Mouse (Mus musculus): ENCODE data around the gene Tfcp2l1. TPM values are rescaled to one million over a fixed set of nuclear protein-coding genes. Genes with fewer than 3 reads are reported as not detected.
"Not testable (repeated sequence)": the region's sequence is repeated elsewhere in the genome, so short reads cannot be mapped to it uniquely, and the experiment has no call there.

The Tfcp2l1 gene
- not detected in 2 replicates for polyA plus RNA-seq (2012; ENCODE audit: insufficient read depth, insufficient read length, missing spikeins)

DNA sequence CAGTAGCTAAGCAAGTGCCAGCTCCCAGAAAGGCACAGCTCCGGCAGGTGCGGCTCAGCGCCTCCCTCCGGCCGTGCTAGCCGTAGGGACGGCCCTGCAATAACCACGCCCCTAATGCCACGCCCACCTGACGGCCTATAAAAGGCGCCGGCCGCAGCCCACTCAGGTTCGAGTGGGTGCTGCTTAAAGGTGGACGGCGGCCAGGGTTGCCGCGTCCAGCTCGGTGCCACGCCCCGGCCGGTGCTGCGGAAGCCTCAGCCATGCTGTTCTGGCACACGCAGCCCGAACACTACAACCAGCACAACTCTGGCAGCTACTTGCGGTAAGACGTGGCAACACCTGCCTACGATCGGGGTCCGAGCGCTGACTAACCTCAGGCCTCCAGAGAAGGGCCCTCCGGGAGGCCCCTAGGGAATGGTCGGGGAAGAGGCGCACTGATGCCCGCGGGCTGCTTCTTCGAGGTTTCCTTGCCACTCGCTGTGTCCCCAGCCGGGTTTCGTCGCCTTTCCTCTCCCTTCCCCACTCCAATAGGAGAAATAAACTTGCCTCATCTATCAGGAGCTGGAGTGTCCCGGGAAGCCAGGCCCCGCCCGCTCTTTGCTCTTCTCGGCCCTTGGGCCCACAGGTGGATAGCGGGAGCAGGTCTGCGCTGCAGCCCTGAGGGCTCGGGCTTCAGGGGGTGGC, at the start of gene Tfcp2l1:
Tfcp2l1 (plus strand) TSS at position 165 of the 684 bp plus-strand sequence.
- H3K4me3 ChIP-seq (ENCODE audit: insufficient read depth, low read length), result peak within 1 kb of the TSS; percentile 66
- H3K27ac ChIP-seq (ENCODE audit: insufficient read depth, low read depth, low read length), result no peak within 1 kb of the TSS
- peaks cover 5% of the 10 kb centered on the region; the same call in 1 of the 2 replicates for H3K4me1 ChIP-seq (ENCODE audit: control insufficient read depth, insufficient read depth, low read length)
- TF ChIP-seq CTCF (IDR thresholded peaks at IDR 0.05; ENCODE audit: low read depth, low read length) (no peak), POLR2A (IDR thresholded peaks at IDR 0.05; ENCODE audit: borderline replicate concordance, low read depth, low read length) (no peak)

DNA sequence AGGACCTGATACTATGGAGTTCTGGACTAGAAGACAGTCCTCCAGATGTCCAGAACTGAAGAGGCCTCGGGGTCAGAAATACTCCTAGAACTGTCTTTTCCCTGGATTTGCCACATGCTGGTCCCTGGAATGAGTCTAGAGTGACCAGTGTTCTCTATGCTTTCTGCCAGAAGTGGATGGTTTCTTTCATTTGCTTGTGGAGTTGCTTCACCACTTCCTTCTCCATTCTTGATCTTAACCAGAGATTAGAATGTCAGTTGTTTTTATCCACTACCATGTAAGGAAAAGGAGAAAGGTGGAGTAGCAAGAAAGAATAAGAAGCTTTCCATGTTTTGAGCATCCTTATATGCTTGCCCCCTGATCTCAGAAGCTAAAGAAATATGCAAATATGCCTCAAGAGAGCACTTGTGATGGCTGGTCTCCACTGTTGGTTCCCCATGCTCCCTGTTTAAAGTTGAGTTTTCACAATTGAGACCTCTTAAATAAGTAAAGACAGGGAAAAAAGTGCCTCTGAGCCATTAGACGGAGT, 47.5 kb upstream of the Tfcp2l1 start:
- TF ChIP-seq POLR2A (IDR thresholded peaks at IDR 0.05; ENCODE audit: borderline replicate concordance, low read depth, low read length), result no peak
- TF ChIP-seq CTCF (IDR thresholded peaks at IDR 0.05; ENCODE audit: low read depth, low read length), result no peak
- peaks cover 8% of the 10 kb centered on the region; the same call in 1 of the 2 replicates for H3K4me1 ChIP-seq (ENCODE audit: control insufficient read depth, insufficient read depth, low read length)
- H3K27ac ChIP-seq (ENCODE audit: insufficient read depth, low read depth, low read length), result no peak overlapping the region
- no peak overlapping the region for H3K4me3 ChIP-seq (ENCODE audit: insufficient read depth, low read length)

DNA sequence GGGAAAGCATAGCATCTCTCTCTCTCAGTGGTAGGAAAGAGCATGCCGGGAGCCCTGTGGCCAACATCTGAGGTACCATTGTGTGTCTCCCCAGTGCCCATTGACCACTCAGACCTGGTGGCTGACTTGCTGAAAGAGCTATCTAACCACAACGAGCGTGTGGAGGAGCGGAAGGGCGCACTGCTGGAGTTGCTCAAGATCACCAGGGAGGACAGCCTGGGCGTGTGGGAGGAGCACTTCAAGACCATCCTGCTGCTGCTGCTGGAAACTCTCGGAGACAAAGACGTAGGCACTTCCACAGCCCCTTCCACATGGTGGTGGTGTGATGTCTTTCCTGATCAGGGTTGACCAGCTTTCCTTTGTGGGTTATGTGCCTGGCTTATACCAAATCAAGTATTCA, 46.6 kb upstream of the Tfcp2l1 start:
- H3K4me3 ChIP-seq (ENCODE audit: insufficient read depth, low read length), result no peak overlapping the region
- no peak overlapping the region for H3K27ac ChIP-seq (ENCODE audit: insufficient read depth, low read depth, low read length)
- TF ChIP-seq CTCF (IDR thresholded peaks at IDR 0.05; ENCODE audit: low read depth, low read length) (no peak), POLR2A (IDR thresholded peaks at IDR 0.05; ENCODE audit: borderline replicate concordance, low read depth, low read length) (no peak)
- H3K4me1 ChIP-seq (ENCODE audit: control insufficient read depth, insufficient read depth, low read length), result peaks cover 8% of the 10 kb centered on the region; the same call in 1 of the 2 replicates

DNA sequence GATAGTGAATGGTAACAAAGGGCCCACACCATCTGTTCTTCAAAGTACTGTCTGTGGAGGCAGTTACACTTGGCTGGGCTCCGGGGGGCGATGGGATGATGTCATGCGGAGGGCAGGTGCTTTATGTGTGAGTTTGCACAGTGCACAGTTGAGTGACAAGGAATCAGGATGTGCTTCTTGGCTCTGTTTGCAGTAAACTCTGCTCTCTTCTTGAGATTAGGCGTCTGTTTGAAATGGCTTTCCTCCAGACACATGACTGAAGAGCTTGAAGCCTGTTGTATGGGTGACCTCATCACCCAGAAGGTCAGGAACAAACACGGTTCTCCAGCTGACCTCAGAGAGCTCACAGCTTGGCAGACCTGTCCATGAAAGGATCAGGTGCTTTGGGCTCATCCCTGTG, 38.0 kb upstream of the Tfcp2l1 start:
- TF ChIP-seq CTCF (IDR thresholded peaks at IDR 0.05; ENCODE audit: low read depth, low read length), result no peak
- no peak for TF ChIP-seq POLR2A (IDR thresholded peaks at IDR 0.05; ENCODE audit: borderline replicate concordance, low read depth, low read length)

DNA sequence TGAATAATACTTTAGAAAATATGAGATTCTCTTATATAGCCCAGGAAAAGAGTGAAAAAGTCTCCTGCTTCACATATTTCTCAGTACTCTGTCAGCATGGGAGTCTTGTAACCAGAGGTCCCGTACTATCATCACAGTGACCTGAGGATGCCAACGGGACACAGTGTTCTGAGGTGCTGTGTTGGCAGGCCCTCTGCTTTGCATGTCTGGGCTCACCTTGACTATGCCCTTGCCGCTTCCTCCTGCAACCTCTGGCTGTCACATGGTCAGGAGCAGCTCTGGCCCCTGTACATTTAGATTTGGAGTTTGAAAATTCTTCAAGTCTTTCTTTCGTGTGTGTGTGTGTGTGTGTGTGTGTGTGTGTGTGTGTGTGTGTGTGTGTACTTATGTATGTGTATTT, 34.8 kb upstream of the Tfcp2l1 start:
- TF ChIP-seq CTCF (IDR thresholded peaks at IDR 0.05; ENCODE audit: low read depth, low read length), result no peak
- no peak for TF ChIP-seq POLR2A (IDR thresholded peaks at IDR 0.05; ENCODE audit: borderline replicate concordance, low read depth, low read length)
- H3K27ac ChIP-seq (ENCODE audit: insufficient read depth, low read depth, low read length), result no peak overlapping the region

More for the DNA sequence above, 38.0 kb upstream of the Tfcp2l1 start:
- Histone ChIP-seq H3K27ac (ENCODE audit: insufficient read depth, low read depth, low read length) (no peak overlapping the region), H3K4me1 (ENCODE audit: control insufficient read depth, insufficient read depth, low read length) (no peaks in the 10 kb centered on the region), H3K4me3 (ENCODE audit: insufficient read depth, low read length) (no peak overlapping the region)

DNA sequence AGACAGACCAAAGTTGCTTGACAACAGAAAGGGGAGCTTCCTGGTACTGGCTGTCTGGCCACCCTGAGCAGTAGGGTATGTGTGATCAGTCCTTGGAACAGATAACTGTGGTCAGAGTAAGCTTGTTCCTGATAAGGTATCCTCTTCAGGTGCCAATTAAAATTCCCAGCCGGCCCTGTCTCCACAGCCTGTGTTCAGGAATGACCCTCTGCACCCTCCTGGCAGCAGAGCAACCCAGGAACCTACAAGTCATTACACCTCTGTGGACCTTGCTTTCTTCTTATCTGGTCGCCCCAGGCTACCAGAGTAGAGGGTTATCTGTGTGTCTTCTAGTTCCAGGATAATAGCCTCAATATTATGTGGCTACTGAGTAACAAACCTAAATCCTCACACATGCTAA, 32.4 kb upstream of the Tfcp2l1 start:
- no peak overlapping the region for H3K4me3 ChIP-seq (ENCODE audit: insufficient read depth, low read length)
- H3K4me1 ChIP-seq (ENCODE audit: control insufficient read depth, insufficient read depth, low read length), result no peaks in the 10 kb centered on the region
- TF ChIP-seq POLR2A (IDR thresholded peaks at IDR 0.05; ENCODE audit: borderline replicate concordance, low read depth, low read length) (no peak), CTCF (IDR thresholded peaks at IDR 0.05; ENCODE audit: low read depth, low read length) (no peak)
- no peak overlapping the region for H3K27ac ChIP-seq (ENCODE audit: insufficient read depth, low read depth, low read length)

More for the DNA sequence above, 34.8 kb upstream of the Tfcp2l1 start:
- no peak overlapping the region for H3K4me3 ChIP-seq (ENCODE audit: insufficient read depth, low read length)
- no peaks in the 10 kb centered on the region for H3K4me1 ChIP-seq (ENCODE audit: control insufficient read depth, insufficient read depth, low read length)

DNA sequence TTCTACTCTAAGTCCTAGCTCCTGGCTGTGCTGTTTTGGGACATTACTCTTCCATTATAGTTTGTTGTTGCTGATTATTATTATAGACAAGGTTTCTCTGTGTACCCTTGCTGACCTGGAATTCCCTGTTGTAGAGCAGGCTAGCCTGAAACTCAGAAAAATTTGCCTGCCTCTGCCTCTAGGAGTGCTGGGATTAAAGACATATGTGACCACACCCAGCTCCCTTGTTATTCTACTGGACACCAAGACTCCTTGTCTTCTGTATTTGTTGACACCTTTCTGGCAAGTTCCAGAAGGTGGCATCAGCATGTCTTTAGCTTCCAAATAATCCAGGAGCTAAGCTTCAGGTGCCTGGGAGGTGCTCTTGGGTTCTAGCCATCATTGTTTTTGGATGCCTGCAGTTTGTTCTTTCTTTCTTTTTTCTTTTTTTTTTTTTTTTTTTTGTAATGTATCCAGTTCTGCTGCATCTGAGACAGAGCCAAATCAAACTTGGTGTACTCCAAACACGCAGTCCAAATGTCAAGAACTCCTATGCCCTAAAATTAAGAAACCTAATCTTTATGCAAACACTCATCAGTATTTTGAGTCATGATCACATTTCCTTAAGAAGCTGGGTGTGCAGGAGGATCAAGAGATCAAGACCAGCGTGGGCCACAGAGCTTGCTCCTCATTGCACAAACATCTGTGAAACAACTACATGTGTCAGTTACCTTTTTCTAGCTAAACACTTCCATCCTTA, 30.1 kb upstream of the Tfcp2l1 start:
- Histone ChIP-seq H3K27ac (ENCODE audit: insufficient read depth, low read depth, low read length) (no peak overlapping the region), H3K4me3 (ENCODE audit: insufficient read depth, low read length) (no peak overlapping the region), H3K4me1 (ENCODE audit: control insufficient read depth, insufficient read depth, low read length) (no peaks in the 10 kb centered on the region)
- TF ChIP-seq CTCF (IDR thresholded peaks at IDR 0.05; ENCODE audit: low read depth, low read length), result no peak
- no peak for TF ChIP-seq POLR2A (IDR thresholded peaks at IDR 0.05; ENCODE audit: borderline replicate concordance, low read depth, low read length)

DNA sequence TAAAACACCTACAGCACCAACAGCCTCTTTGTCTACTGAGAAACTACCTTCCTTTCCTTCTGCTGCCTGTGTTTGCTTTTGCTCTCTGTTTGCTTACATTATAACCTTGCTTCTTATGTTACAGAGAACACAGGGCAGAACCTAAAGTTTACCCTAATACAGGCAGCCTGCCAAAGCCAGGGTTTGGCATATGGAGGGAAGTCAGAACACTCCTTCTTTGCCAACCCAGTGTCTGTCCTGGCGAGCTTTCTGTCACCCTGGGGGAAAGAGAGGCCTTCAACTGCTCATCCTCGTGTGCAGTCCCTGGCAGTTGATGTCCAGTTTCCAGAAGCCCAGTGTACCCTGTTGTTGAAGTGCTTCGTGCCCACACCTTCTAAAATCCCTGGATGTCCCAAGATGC, 29.4 kb upstream of the Tfcp2l1 start:
- no peak overlapping the region for H3K27ac ChIP-seq (ENCODE audit: insufficient read depth, low read depth, low read length)
- no peak for TF ChIP-seq POLR2A (IDR thresholded peaks at IDR 0.05; ENCODE audit: borderline replicate concordance, low read depth, low read length)
- TF ChIP-seq CTCF (IDR thresholded peaks at IDR 0.05; ENCODE audit: low read depth, low read length), result no peak
- no peaks in the 10 kb centered on the region for H3K4me1 ChIP-seq (ENCODE audit: control insufficient read depth, insufficient read depth, low read length)
- no peak overlapping the region for H3K4me3 ChIP-seq (ENCODE audit: insufficient read depth, low read length)

DNA sequence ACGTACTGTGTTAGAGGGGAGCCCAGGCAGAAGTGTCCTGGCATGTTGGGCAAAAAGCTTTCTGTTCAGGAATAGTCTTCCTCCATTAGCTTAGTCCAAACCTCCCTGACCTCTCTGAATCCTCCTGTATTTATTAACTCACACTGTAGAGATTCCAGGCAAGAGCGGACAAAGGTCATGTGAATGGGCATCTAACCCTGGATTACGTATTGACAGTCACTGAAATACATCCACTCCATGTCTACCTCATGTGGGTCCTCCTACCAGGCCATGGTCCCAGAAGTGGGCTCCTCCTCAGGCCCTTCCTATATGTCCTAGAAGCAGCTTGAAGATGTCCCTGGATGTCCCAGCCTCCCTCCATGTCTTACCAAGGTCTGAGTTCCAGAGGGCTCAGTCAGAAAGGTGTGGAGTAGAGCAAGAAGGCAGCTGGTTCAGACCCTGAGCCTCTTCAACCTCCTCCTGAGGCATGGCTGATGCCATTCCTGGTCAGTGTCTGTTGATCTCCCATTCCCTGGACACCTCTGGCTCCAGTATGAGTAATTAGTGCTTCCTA, 14.0 kb upstream of the Tfcp2l1 start:
- no peak overlapping the region for H3K4me3 ChIP-seq (ENCODE audit: insufficient read depth, low read length)
- no peaks in the 10 kb centered on the region for H3K4me1 ChIP-seq (ENCODE audit: control insufficient read depth, insufficient read depth, low read length)
- TF ChIP-seq POLR2A (IDR thresholded peaks at IDR 0.05; ENCODE audit: borderline replicate concordance, low read depth, low read length) (no peak), CTCF (IDR thresholded peaks at IDR 0.05; ENCODE audit: low read depth, low read length) (no peak)
- H3K27ac ChIP-seq (ENCODE audit: insufficient read depth, low read depth, low read length), result no peak overlapping the region

DNA sequence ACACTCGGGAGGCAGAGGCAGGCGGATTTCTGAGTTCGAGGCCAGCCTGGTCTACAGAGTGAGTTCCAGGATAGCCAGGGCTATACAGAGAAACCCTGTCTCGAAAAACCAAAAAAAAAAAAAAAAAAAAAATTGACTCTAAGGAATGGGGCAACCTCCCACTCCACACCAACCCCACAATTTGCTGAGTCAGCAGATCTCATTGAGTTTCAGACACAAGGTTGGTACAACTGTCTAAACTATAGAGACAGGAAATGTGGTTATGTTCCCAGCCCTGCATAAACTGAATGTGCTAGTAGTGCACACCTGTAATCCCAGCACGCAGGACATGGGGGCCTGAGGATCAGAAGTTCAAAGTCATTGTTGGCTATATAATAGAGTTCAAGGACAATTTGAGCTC, 6.7 kb upstream of the Tfcp2l1 start:
- H3K4me3 ChIP-seq (ENCODE audit: insufficient read depth, low read length); H3K4me1 ChIP-seq (ENCODE audit: control insufficient read depth, insufficient read depth, low read length); H3K27ac ChIP-seq (ENCODE audit: insufficient read depth, low read depth, low read length): not testable (repeated sequence)
